25 mouse cellular contexts compared by ENCODE assay signal in genomic region chr3:149112878-149113277, GRCm38 (mm10).
DNase-seq lines count a peak whose midpoint lies in the region; ATAC-seq and TF ChIP-seq lines count a peak whose summit lies in the region.
"Had no signal": no experiment of that assay in that cellular context is flagged by ENCODE, and none has a peak within 500 bp of the region (broad histone marks: within the 10 kb centered on the region; RNA-seq: fewer than 3 reads in every experiment).

No protein-coding gene starts in this region.

- no peaks in the 10 kb centered on the region for H3K9me3 ChIP-seq in heart, embryonic 10.5 days
- H3K9me3 ChIP-seq in intestine, postnatal 0 days (ENCODE audit: control insufficient read depth) = no peaks in the 10 kb centered on the region
- H3K9me3 ChIP-seq in stomach, postnatal 0 days (ENCODE audit: control insufficient read depth, low read length) = no peaks in the 10 kb centered on the region
- H3K9me3 ChIP-seq: embryonic facial prominence, embryonic 15.5 days; forebrain, embryonic 10.5 days; heart, embryonic 13.5 days; hindbrain, embryonic 12.5 days had no signal

- TF ChIP-seq EP300 in stomach, postnatal 0 days (optimal IDR thresholded peaks at IDR 0.05) = no peak

- H3K36me3 ChIP-seq in heart, embryonic 10.5 days = no peaks in the 10 kb centered on the region
- no peaks in the 10 kb centered on the region for H3K36me3 ChIP-seq in intestine, postnatal 0 days (ENCODE audit: control insufficient read depth, insufficient read depth)
- no peaks in the 10 kb centered on the region for H3K36me3 ChIP-seq in stomach, postnatal 0 days (ENCODE audit: control insufficient read depth, insufficient read depth, low read length)
- H3K36me3 ChIP-seq: embryonic facial prominence, embryonic 15.5 days; forebrain, embryonic 10.5 days; heart, embryonic 13.5 days; hindbrain, embryonic 12.5 days had no signal

- H3K27ac ChIP-seq in heart, embryonic 10.5 days = no peak overlapping the region
- no peak overlapping the region for H3K27ac ChIP-seq in intestine, postnatal 0 days (ENCODE audit: low read depth, low read length)
- peak overlapping the region; percentile 84 for H3K27ac ChIP-seq in stomach, postnatal 0 days (replicated peaks)
- no peak overlapping the region for H3K27ac ChIP-seq in gastrocnemius, adult 2 months
- H3K27ac ChIP-seq: embryonic facial prominence, embryonic 15.5 days; forebrain, embryonic 10.5 days; heart, adult 2 months; heart, embryonic 13.5 days; hindbrain, embryonic 12.5 days had no signal

- peak; percentile 22 for DNase-seq in heart, embryonic 10.5 days (ENCODE audit: low spot score)
- no peak for DNase-seq in heart, postnatal 4 days
- no peak for DNase-seq in stomach, postnatal 0 days (ENCODE audit: low spot score)
- DNase-seq in gastrocnemius, adult 2 months = no peak
- no peak for DNase-seq in urinary bladder, adult 18-20 months (ENCODE audit: low spot score in 2 of 2)
- DNase-seq: cerebellum, adult 11-12 months; cerebellum, adult 9-10 months; cerebellum, postnatal 36 days; embryo, embryonic 11 days; gastrocnemius, postnatal 36 days; heart, adult 2 months; heart, postnatal 36 days had no signal

- H3K4me1 ChIP-seq in heart, embryonic 10.5 days = peaks cover 50% of the 10 kb centered on the region
- 0 out of 2 replicates have a peak, but pooled peaks cover 4% of the 10 kb centered on the region for H3K4me1 ChIP-seq in intestine, postnatal 0 days (replicated peaks; ENCODE audit: control insufficient read depth, insufficient read depth, low read length)
- H3K4me1 ChIP-seq in stomach, postnatal 0 days (replicated peaks; ENCODE audit: control insufficient read depth, insufficient read depth) = peaks cover 6% of the 10 kb centered on the region

- peak; percentile 56 for ATAC-seq in granulocyte monocyte progenitor cell, adult 5-6 weeks (replicated peaks; ENCODE audit: poor library complexity, severe bottlenecking)
- no peak for ATAC-seq in intestine, postnatal 0 days
- no peak for ATAC-seq in stomach, postnatal 0 days (ENCODE audit: low FRiP score, low TSS enrichment)
- ATAC-seq: activated CD4-positive, CD25-positive, alpha-beta regulatory T cell, adult 4 months; forebrain, embryonic 16.5 days; hindbrain, embryonic 16.5 days; inflammation-experienced regulatory T-cells, adult 6 months; Patski had no signal

- no peak for TF ChIP-seq CTCF in intestine, postnatal 0 days (IDR thresholded peaks at IDR 0.05; ENCODE audit: low read depth)
- no peak for TF ChIP-seq CTCF in stomach, postnatal 0 days (IDR thresholded peaks at IDR 0.05; ENCODE audit: low read depth)
- no peak for TF ChIP-seq CTCF in gastrocnemius, adult 2 months (IDR thresholded peaks at IDR 0.05)

- intact Hi-C loops in gastrocnemius, adult 2 months (cut with DNase I) = no loop called here

- H3K27me3 ChIP-seq in heart, embryonic 10.5 days (ENCODE audit: insufficient read depth, poor library complexity, severe bottlenecking) = no peaks in the 10 kb centered on the region; the same call in 1 of the 2 replicates
- no peaks in the 10 kb centered on the region for H3K27me3 ChIP-seq in intestine, postnatal 0 days (replicated peaks; ENCODE audit: control insufficient read depth, insufficient read depth, low read length)
- H3K27me3 ChIP-seq in stomach, postnatal 0 days (ENCODE audit: control insufficient read depth, insufficient read depth, low read length) = no peaks in the 10 kb centered on the region
- H3K27me3 ChIP-seq: CH12.LX; embryonic facial prominence, embryonic 15.5 days; hindbrain, embryonic 12.5 days; Patski had no signal

- H3K4me3 ChIP-seq in heart, embryonic 10.5 days = no peak overlapping the region
- H3K4me3 ChIP-seq in intestine, postnatal 0 days (ENCODE audit: low read depth, low read length) = no peak overlapping the region
- H3K4me3 ChIP-seq in stomach, postnatal 0 days (ENCODE audit: low read depth, low read length) = no peak overlapping the region
- H3K4me3 ChIP-seq in gastrocnemius, adult 2 months = no peak overlapping the region
- H3K4me3 ChIP-seq: embryonic facial prominence, embryonic 15.5 days; erythroblast, embryonic 14.5 days; forebrain, embryonic 10.5 days; heart, adult 2 months; heart, embryonic 13.5 days; hindbrain, embryonic 12.5 days had no signal

- no peak overlapping the region for H3K9ac ChIP-seq in intestine, postnatal 0 days (ENCODE audit: low read depth, low read length)
- H3K9ac ChIP-seq in stomach, postnatal 0 days (ENCODE audit: low read length) = no peak overlapping the region
- H3K9ac ChIP-seq: embryonic facial prominence, embryonic 15.5 days; heart, embryonic 13.5 days; hindbrain, embryonic 12.5 days had no signal

- 80% methylated on average over 6 of the region's 6 CpGs for WGBS in heart, embryonic 10.5 days
- 69% methylated on average over 6 of the region's 6 CpGs for WGBS in intestine, postnatal 0 days
- 76% methylated on average over 6 of the region's 6 CpGs for WGBS in stomach, postnatal 0 days

- peak overlapping the region; percentile 49; the same call in 1 of the 2 replicates for H3K4me2 ChIP-seq in intestine, postnatal 0 days (replicated peaks; ENCODE audit: low read depth)
- no peak overlapping the region for H3K4me2 ChIP-seq in stomach, postnatal 0 days (replicated peaks; ENCODE audit: low read depth)
- H3K4me2 ChIP-seq: embryonic facial prominence, embryonic 15.5 days; hindbrain, embryonic 12.5 days had no signal
